Mouse (Mus musculus): ENCODE results near the gene Shisal2b. TPM values are rescaled to one million over a fixed set of nuclear protein-coding genes. Genes with fewer than 3 reads are reported as not detected.
A peak's percentile ranks its signal among the peaks of the same experiment; 100 is the strongest.

The Shisal2b gene
- polyA plus RNA-seq, 1 experiment from 2014 or later: 2.2 TPM

DNA sequence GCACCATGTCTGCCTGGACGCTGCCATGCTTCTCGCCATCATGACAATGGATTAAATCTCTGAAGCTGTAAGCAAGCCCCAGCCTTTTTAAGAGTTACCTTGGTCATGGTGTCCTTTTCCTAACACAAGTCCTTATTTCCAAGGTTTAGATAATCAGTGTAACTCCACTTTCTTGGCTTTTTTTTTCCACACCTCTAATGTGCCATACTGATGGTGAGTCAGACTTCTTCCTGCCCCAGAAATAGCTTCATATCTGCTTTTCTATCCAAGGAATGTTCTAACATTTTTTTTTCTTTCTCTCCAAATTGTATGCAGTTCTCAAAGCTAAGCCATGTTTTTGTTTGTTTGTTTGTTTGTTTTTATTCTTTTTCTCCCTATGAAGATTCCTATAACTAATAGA, 6.2 kb upstream of the Shisal2b start:
- Histone ChIP-seq H3K36me3 (replicated peaks; ENCODE audit: control insufficient read depth, insufficient read depth) (no peaks in the 10 kb centered on the region), H3K4me1 (replicated peaks; ENCODE audit: control insufficient read depth, insufficient read depth, low read length) (no peaks in the 10 kb centered on the region), H3K4me3 (replicated peaks; ENCODE audit: low read length) (no peak overlapping the region), H3K27ac (no peak overlapping the region), H3K27me3 (ENCODE audit: control insufficient read depth, insufficient read depth, low read length) (no peaks in the 10 kb centered on the region), H3K9me3 (ENCODE audit: control insufficient read depth, low read length) (no peaks in the 10 kb centered on the region), H3K9ac (no peak overlapping the region), H3K4me2 (replicated peaks) (no peak overlapping the region)
- ATAC-seq (ENCODE audit: low FRiP score) (no peak), DNase-seq (ENCODE audit: low spot score) (no peak)
- WGBS: 98% methylated on average over 2 of the region's 2 CpGs

DNA sequence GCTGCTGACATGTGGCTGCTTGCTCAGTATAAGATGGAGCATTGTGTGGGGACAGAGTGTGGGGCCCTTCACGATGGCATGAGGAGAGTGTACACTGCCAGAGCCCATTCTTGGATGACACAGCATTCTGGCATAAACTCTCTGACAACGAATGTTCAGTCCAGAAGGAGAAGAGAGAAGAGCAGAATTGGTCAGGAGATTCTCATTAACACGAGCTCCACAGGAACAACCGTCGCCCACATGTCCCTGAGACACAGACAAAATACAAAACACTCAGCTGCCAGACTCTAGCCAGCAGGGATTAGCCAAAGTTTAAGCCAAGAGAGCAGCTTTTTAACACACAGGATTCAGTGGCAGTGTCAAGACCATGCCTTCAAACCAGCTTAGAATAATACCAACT, 3.0 kb upstream of the Shisal2b start:
- Histone ChIP-seq H3K4me3 (replicated peaks; ENCODE audit: low read length) (no peak overlapping the region), H3K4me1 (replicated peaks; ENCODE audit: control insufficient read depth, insufficient read depth, low read length) (peaks cover 8% of the 10 kb centered on the region; the same call in 1 of the 2 replicates), H3K36me3 (replicated peaks; ENCODE audit: control insufficient read depth, insufficient read depth) (no peaks in the 10 kb centered on the region), H3K27ac (no peak overlapping the region), H3K4me2 (replicated peaks) (no peak overlapping the region), H3K9me3 (ENCODE audit: control insufficient read depth, low read length) (no peaks in the 10 kb centered on the region), H3K27me3 (ENCODE audit: control insufficient read depth, insufficient read depth, low read length) (peaks cover 5% of the 10 kb centered on the region), H3K9ac (no peak overlapping the region)
- no peak for ATAC-seq (ENCODE audit: low FRiP score)
- WGBS: 86% methylated on average over 5 of the region's 5 CpGs
- no peak for DNase-seq (ENCODE audit: low spot score)

DNA sequence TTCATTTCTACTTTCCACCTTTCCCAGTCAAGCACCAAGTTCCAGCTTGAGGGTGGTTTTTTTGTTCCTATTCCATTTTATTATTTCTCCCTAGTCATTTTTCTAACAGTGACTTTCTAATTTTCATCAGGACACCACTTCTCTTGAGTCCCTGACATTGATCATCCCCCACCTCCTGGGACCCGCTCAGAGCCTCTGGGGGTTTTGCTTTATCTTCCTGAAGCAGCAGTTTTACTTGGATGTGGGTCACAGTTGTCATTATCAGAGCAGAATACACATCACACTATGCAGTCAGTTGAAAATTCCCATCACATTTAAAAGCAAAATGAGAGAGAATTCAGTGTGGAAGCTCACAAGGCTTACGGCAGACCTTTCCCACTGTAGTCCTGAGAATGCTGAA, 10.0 kb downstream of the Shisal2b start:
- Histone ChIP-seq H3K27ac (no peak overlapping the region), H3K36me3 (replicated peaks; ENCODE audit: control insufficient read depth, insufficient read depth) (no peaks in the 10 kb centered on the region), H3K9ac (no peak overlapping the region), H3K4me2 (replicated peaks) (no peak overlapping the region), H3K27me3 (ENCODE audit: control insufficient read depth, insufficient read depth, low read length) (no peaks in the 10 kb centered on the region), H3K4me1 (replicated peaks; ENCODE audit: control insufficient read depth, insufficient read depth, low read length) (no peaks in the 10 kb centered on the region), H3K4me3 (replicated peaks; ENCODE audit: low read length) (no peak overlapping the region), H3K9me3 (ENCODE audit: control insufficient read depth, low read length) (no peaks in the 10 kb centered on the region)
- ATAC-seq (ENCODE audit: low FRiP score) (no peak), DNase-seq (ENCODE audit: low spot score) (no peak)
- 87% methylated on average over 2 of the region's 2 CpGs for WGBS

DNA sequence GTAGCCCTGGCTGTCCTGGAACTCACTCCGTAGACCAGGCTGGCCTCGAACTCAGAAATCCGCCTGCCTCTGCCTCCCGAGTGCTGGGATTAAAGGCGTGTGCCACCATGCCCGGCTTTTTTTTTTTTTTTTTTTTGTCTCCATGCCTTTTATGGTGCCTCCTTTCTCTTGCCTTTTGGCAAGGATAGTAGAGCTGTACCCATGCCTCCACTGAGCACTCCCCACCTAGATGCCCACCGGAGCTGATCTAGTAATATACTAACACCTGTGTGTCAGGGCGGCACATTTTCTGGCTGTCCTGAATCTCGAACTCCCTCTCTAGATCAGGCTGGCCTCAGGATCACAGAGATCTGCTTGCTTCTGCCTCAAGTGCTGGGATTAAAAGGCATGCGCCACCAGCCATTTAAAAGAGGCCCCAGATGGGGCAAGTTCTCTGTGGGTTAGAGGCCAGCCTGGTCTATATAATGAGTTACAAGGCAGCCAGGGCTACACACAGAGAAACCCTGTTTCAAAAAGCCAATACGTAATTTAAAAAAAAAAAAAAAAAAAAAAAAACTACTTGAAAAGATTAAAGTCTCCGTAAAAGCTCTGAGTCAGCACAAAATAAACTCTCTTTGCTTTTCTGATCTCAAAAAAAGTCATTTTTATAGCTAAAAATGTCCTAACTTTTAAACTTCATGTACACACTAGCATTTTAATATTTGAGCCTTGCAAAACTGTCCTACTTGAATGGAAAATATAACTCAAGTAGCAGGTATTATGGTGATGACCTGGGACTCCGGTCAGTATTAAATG, 20.2 kb downstream of the Shisal2b start:
- H3K4me2 ChIP-seq (replicated peaks): no peak overlapping the region
- no peaks in the 10 kb centered on the region for H3K27me3 ChIP-seq (ENCODE audit: control insufficient read depth, insufficient read depth, low read length)
- peaks cover 4% of the 10 kb centered on the region; the same call in 1 of the 2 replicates for H3K36me3 ChIP-seq (replicated peaks; ENCODE audit: control insufficient read depth, insufficient read depth)
- H3K4me1 ChIP-seq (replicated peaks; ENCODE audit: control insufficient read depth, insufficient read depth, low read length): no peaks in the 10 kb centered on the region
- no peaks in the 10 kb centered on the region for H3K9me3 ChIP-seq (ENCODE audit: control insufficient read depth, low read length)
- no peak overlapping the region for H3K4me3 ChIP-seq (replicated peaks; ENCODE audit: low read length)
- DNase-seq (ENCODE audit: low spot score) (no peak), ATAC-seq (ENCODE audit: low FRiP score) (no peak)
- 98% methylated on average over 7 of the region's 13 CpGs for WGBS
- no peak overlapping the region for H3K9ac ChIP-seq
- H3K27ac ChIP-seq: no peak overlapping the region

DNA sequence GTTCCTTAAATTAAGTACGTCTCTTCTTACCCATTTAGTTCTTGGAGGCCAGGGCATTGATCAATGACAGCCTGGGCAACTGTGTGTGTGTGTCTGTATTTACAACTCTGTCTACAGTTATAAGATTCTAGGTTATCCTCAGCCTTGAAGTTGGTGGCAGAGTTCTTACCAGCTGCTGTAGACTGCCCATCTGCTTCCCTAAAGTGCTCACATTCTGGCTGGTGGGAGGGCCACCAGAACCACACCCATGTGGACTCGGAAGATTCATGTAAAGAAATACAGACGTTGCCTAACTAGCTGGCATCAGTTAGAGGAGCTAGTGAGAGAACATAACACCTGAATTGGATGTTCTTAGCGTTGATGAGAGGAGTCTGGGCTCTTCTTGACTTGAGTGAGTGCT, 21.8 kb downstream of the Shisal2b start:
- no peak overlapping the region for H3K4me2 ChIP-seq (replicated peaks)
- H3K9ac ChIP-seq: no peak overlapping the region
- H3K4me3 ChIP-seq (replicated peaks; ENCODE audit: low read length): no peak overlapping the region
- peaks cover 13% of the 10 kb centered on the region for H3K36me3 ChIP-seq (replicated peaks; ENCODE audit: control insufficient read depth, insufficient read depth)
- no peaks in the 10 kb centered on the region for H3K4me1 ChIP-seq (replicated peaks; ENCODE audit: control insufficient read depth, insufficient read depth, low read length)
- 81% methylated on average over 4 of the region's 4 CpGs for WGBS
- no peaks in the 10 kb centered on the region for H3K27me3 ChIP-seq (ENCODE audit: control insufficient read depth, insufficient read depth, low read length)
- no peak overlapping the region for H3K27ac ChIP-seq
- H3K9me3 ChIP-seq (ENCODE audit: control insufficient read depth, low read length): no peaks in the 10 kb centered on the region
- ATAC-seq (ENCODE audit: low FRiP score) (no peak), DNase-seq (ENCODE audit: low spot score) (no peak)

DNA sequence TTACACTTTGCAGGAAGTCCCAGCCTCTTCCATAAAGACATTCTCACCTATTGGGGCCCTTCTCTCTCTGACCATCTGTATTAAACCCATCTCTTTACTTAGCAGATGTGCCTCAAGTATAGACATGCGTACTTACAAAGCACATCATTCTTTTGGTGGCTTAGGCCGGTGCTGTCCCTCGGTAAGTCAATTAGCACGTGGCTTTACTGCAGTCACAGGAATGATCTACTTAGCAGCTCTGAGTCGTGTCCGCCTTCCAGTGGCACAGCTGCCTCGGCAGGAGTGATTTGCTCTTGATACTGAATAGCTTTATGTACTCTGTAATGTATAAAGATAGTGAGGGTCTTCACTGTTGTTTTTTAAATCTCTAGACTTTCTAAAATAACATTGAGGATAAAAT, 26.1 kb downstream of the Shisal2b start:
- DNase-seq (ENCODE audit: low spot score) (no peak), ATAC-seq (ENCODE audit: low FRiP score) (no peak)
- no peak overlapping the region for H3K27ac ChIP-seq
- H3K36me3 ChIP-seq (replicated peaks; ENCODE audit: control insufficient read depth, insufficient read depth): peaks cover 40% of the 10 kb centered on the region
- no peaks in the 10 kb centered on the region for H3K9me3 ChIP-seq (ENCODE audit: control insufficient read depth, low read length)
- no peak overlapping the region for H3K4me3 ChIP-seq (replicated peaks; ENCODE audit: low read length)
- WGBS: 90% methylated on average over 7 of the region's 7 CpGs
- H3K9ac ChIP-seq: no peak overlapping the region
- no peaks in the 10 kb centered on the region for H3K4me1 ChIP-seq (replicated peaks; ENCODE audit: control insufficient read depth, insufficient read depth, low read length)
- no peaks in the 10 kb centered on the region for H3K27me3 ChIP-seq (ENCODE audit: control insufficient read depth, insufficient read depth, low read length)
- H3K4me2 ChIP-seq (replicated peaks): no peak overlapping the region

DNA sequence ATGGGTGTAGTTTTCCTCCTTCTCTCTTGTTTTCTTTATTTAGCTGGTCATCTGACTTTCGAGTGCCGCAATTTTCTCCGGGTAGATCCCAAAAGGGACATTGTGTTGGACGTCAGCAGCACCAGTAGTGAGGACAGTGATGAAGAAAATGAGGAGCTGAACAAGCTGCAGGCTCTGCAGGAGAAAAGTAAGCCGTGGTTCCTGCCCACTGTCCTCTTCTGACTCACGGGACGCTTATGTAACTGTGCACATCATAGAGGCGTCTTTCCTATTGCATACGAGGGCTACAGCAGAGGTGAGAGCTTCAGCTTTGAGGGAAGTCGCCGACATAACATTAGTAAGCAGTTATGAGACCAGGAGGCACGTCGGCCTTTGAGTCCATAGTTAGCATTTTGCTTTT, 30.9 kb downstream of the Shisal2b start:
- H3K27me3 ChIP-seq (ENCODE audit: control insufficient read depth, insufficient read depth, low read length): no peaks in the 10 kb centered on the region
- ATAC-seq (ENCODE audit: low FRiP score): no peak
- no peak overlapping the region for H3K4me3 ChIP-seq (replicated peaks; ENCODE audit: low read length)
- H3K9me3 ChIP-seq (ENCODE audit: control insufficient read depth, low read length): no peaks in the 10 kb centered on the region
- H3K4me2 ChIP-seq (replicated peaks): no peak overlapping the region
- H3K36me3 ChIP-seq (replicated peaks; ENCODE audit: control insufficient read depth, insufficient read depth): peaks cover 66% of the 10 kb centered on the region
- H3K9ac ChIP-seq: no peak overlapping the region
- H3K27ac ChIP-seq: no peak overlapping the region
- 93% methylated on average over 13 of the region's 13 CpGs for WGBS
- no peaks in the 10 kb centered on the region for H3K4me1 ChIP-seq (replicated peaks; ENCODE audit: control insufficient read depth, insufficient read depth, low read length)
- no peak for DNase-seq (ENCODE audit: low spot score)

DNA sequence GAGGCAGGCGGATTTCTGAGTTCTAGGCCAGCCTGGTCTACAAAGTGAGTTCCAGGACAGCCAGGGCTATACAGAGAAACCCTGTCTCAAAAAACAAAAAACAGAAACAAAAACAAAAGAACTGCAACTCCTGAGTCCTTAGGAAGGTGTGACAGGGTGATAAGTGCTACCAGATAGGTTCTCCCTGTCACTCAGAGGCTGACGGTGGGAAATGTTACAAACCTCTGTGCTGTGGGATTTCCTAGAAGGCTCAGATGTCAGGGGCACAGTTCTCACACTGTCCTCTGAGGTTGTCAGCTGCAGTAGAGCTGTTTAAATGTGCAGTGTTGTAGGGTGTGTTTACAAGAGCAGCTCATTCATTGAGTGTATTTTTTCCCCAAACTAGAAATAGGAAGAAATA, 38.2 kb downstream of the Shisal2b start:
- no peak overlapping the region for H3K4me3 ChIP-seq (replicated peaks; ENCODE audit: low read length)
- no peak overlapping the region for H3K27ac ChIP-seq
- no peak overlapping the region for H3K9ac ChIP-seq
- peaks cover 20% of the 10 kb centered on the region for H3K36me3 ChIP-seq (replicated peaks; ENCODE audit: control insufficient read depth, insufficient read depth)
- H3K4me2 ChIP-seq (replicated peaks): no peak overlapping the region
- H3K4me1 ChIP-seq (replicated peaks; ENCODE audit: control insufficient read depth, insufficient read depth, low read length): peaks cover 4% of the 10 kb centered on the region; the same call in 1 of the 2 replicates
- DNase-seq (ENCODE audit: low spot score) (no peak), ATAC-seq (ENCODE audit: low FRiP score) (no peak)
- 93% methylated on average over 2 of the region's 2 CpGs for WGBS
- no peaks in the 10 kb centered on the region for H3K9me3 ChIP-seq (ENCODE audit: control insufficient read depth, low read length)
- no peaks in the 10 kb centered on the region for H3K27me3 ChIP-seq (ENCODE audit: control insufficient read depth, insufficient read depth, low read length)

DNA sequence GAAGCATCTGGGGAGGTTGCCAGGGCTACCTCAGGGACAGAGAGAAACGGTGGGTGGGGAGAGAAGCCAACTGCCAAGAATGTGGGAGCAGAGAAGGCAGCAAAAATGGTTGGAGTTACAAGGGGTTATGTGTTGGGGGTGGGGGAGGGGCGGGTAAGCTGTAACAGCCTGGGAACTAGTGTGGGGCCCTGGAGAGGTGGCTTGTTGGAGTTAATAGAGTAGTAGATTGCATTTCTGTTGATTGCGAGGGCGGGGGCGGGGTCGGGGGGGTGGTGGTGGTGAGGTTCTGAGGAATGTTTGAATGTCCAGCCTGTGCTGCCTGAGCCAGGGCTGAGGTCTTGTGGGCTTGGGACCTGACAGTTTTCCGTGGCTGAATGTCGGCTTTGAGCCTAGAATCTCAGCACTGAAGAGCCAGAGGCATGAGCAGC, 41.3 kb downstream of the Shisal2b start:
- H3K9ac ChIP-seq: no peak overlapping the region
- 0 out of 2 replicates have a peak overlapping the region, but pooled peaks have one; percentile 12 for H3K4me2 ChIP-seq (replicated peaks)
- no peaks in the 10 kb centered on the region for H3K27me3 ChIP-seq (ENCODE audit: control insufficient read depth, insufficient read depth, low read length)
- no peak overlapping the region for H3K4me3 ChIP-seq (replicated peaks; ENCODE audit: low read length)
- peaks cover 6% of the 10 kb centered on the region; the same call in 1 of the 2 replicates for H3K36me3 ChIP-seq (replicated peaks; ENCODE audit: control insufficient read depth, insufficient read depth)
- H3K9me3 ChIP-seq (ENCODE audit: control insufficient read depth, low read length): no peaks in the 10 kb centered on the region
- ATAC-seq (ENCODE audit: low FRiP score) (peak; percentile 72; the same call in 1 of the 2 replicates), DNase-seq (ENCODE audit: low spot score) (peak; percentile 36)
- H3K4me1 ChIP-seq (replicated peaks; ENCODE audit: control insufficient read depth, insufficient read depth, low read length): peaks cover 11% of the 10 kb centered on the region
- WGBS: 39% methylated on average over 8 of the region's 8 CpGs
- H3K27ac ChIP-seq: peak overlapping the region; percentile 59; the same call in 1 of the 2 replicates
